Mouse (Mus musculus) induced T-regulatory cell, adult 2 months (primary cell): ENCODE results near the gene Tmem28.

ENCODE experiments used
- DNase-seq: peaks from one replicate; pipeline ENCODE4 v3.0.0-alpha.2; 2012; ENCODE audit warnings: low read depth

The Tmem28 gene

GRCm38 (mm10) chrX:99820790-99821395 lies at the start of gene Tmem28:
TSS of gene Tmem28 (plus strand) at chrX:99821021.
- no peak for DNase-seq

- no peak for DNase-seq
Observed at GRCm38 (mm10) chrX:99780308-99780707, 40.5 kb upstream of the Tmem28 start.

GRCm38 (mm10) chrX:99808375-99808774 lies 12.4 kb upstream of the Tmem28 start:
- DNase-seq, result no peak

GRCm38 (mm10) chrX:99819395-99819935 lies 1.4 kb upstream of the Tmem28 start:
- DNase-seq, result peak; percentile 2

GRCm38 (mm10) chrX:99819936-99820789 lies 658 bp upstream of the Tmem28 start:
- no peak for DNase-seq

GRCm38 (mm10) chrX:99842090-99842489 lies 21.3 kb downstream of the Tmem28 start:
- DNase-seq, result no peak

GRCm38 (mm10) chrX:99853261-99853741 lies 32.5 kb downstream of the Tmem28 start:
- peak; percentile 2 for DNase-seq

GRCm38 (mm10) chrX:99853834-99854233 lies 33.0 kb downstream of the Tmem28 start:
- no peak for DNase-seq

- no peak for DNase-seq
Observed at GRCm38 (mm10) chrX:99872228-99872627, 51.4 kb downstream of the Tmem28 start.

- no peak for DNase-seq
Observed at GRCm38 (mm10) chrX:99872632-99873201, 51.9 kb downstream of the Tmem28 start.

GRCm38 (mm10) chrX:99873259-99873919 lies 52.6 kb downstream of the Tmem28 start:
- no peak for DNase-seq

- no peak for DNase-seq
Observed at GRCm38 (mm10) chrX:99873920-99874296, 53.1 kb downstream of the Tmem28 start.

- DNase-seq, result no peak
Observed at GRCm38 (mm10) chrX:99876781-99877180, 56.0 kb downstream of the Tmem28 start.

- DNase-seq, result no peak
Observed at GRCm38 (mm10) chrX:99883396-99883795, 62.6 kb downstream of the Tmem28 start.
